ENCODE assay signal across 8 mouse cellular contexts in the genomic region with DNA sequence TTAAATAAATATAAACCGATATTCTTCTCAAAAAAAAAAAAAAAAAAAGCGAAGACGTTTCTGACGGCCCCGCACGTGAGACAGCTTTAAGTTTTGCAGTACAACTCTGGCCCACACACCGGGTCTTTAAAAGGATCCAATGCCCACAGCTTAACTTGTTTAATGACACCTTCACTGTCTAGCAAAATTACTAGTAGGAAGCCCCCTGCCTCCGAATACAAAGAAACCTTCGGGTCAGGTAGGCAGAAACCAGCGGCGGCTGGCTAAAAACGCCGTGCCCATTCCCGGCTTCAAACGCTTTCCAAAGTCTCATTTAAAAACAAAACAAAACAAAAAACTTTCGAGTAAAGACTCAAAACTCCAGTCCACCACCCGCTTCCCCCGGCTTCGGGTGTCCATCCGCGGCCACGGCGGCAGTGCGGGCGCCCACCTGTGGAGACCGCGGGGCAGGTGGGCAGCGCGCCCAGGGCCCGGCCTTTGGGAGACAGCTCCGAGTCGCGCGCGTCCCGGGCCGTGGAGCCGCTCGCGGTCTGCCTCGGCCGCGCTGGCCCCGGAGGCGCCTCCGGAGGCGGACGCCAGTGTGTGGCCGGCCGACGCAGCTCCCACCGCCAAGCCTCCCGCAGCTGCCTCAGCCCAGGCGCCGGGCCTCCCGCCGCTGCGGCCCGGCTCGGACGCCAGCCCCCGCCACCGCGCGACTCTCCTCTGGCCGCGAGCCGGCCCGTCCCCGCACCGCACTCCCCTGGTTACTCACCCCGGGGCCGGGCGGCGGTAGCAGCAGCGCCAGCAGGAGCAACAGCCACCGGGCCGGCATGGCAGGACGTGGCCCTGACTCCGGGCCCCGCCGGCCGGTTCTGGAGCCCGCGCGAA. TPM values are rescaled to one million over a fixed set of nuclear protein-coding genes. Genes with fewer than 3 reads are reported as not detected.
DNase-seq lines count a peak whose midpoint lies in the region; ATAC-seq and TF ChIP-seq lines count a peak whose summit lies in the region.

No protein-coding gene starts in this region.

- H3K9ac ChIP-seq in heart, embryonic 15.5 days, result peak overlapping the region; percentile 90
- peak overlapping the region; percentile 91 for H3K9ac ChIP-seq in midbrain, embryonic 13.5 days (replicated peaks)

- no peaks in the 10 kb centered on the region for H3K9me3 ChIP-seq in heart, embryonic 15.5 days (replicated peaks)
- H3K9me3 ChIP-seq in limb, embryonic 10.5 days (replicated peaks), result no peaks in the 10 kb centered on the region
- H3K9me3 ChIP-seq in midbrain, embryonic 13.5 days, result no peaks in the 10 kb centered on the region

- no peaks in the 10 kb centered on the region for H3K27me3 ChIP-seq in cerebellum, adult 2 months (ENCODE audit: control insufficient read depth, insufficient read depth, low read length)
- no peaks in the 10 kb centered on the region for H3K27me3 ChIP-seq in C2C12 (ENCODE audit: control insufficient read depth, insufficient read depth, insufficient read length)
- H3K27me3 ChIP-seq in heart, embryonic 15.5 days, result no peaks in the 10 kb centered on the region
- no peaks in the 10 kb centered on the region for H3K27me3 ChIP-seq in limb, embryonic 10.5 days (ENCODE audit: low read depth, poor library complexity, severe bottlenecking)
- no peaks in the 10 kb centered on the region for H3K27me3 ChIP-seq in midbrain, embryonic 13.5 days

- no peak for DNase-seq in cerebellum, adult 2 months
- no peak for DNase-seq in cerebellum, adult 11 months
- DNase-seq in limb, embryonic 10.5 days (ENCODE audit: low spot score), result no peak
- no peak for DNase-seq in frontal cortex, adult 2 months (ENCODE audit: extremely low spot score in 1 of 2, low spot score in 1 of 2)

- peaks cover 53% of the 10 kb centered on the region for H3K79me2 ChIP-seq in C2C12 (ENCODE audit: control insufficient read depth, insufficient read depth)

- no peak for TF ChIP-seq POLR2A in cerebellum, adult 2 months (IDR thresholded peaks at IDR 0.05; ENCODE audit: borderline replicate concordance, insufficient read depth, low read length)
- TF ChIP-seq POLR2A in cortical plate, adult 2 months (IDR thresholded peaks at IDR 0.05; ENCODE audit: extremely low read depth, insufficient read depth, low read length), result no peak

- no peak for TF ChIP-seq CTCF in cerebellum, adult 2 months (IDR thresholded peaks at IDR 0.05; ENCODE audit: borderline replicate concordance, insufficient read depth, low read depth, low read length)
- peak; percentile 5 for TF ChIP-seq CTCF in C2C12 (IDR thresholded peaks at IDR 0.05; ENCODE audit: control insufficient read depth, insufficient read depth, insufficient read length)
- TF ChIP-seq CTCF in cortical plate, adult 2 months (IDR thresholded peaks at IDR 0.05; ENCODE audit: extremely low read depth, insufficient read depth, low read length), result no peak

- H3ac ChIP-seq in C2C12 (ENCODE audit: control insufficient read depth, insufficient read length, low read depth), result peak overlapping the region; percentile 90

- no peaks in the 10 kb centered on the region for H3K4me1 ChIP-seq in cerebellum, adult 2 months (ENCODE audit: control insufficient read depth, insufficient read depth, low read length)
- no peaks in the 10 kb centered on the region; the same call in 1 of the 2 replicates for H3K4me1 ChIP-seq in cortical plate, adult 2 months (ENCODE audit: control insufficient read depth, insufficient read depth, low read length)
- peaks cover 12% of the 10 kb centered on the region for H3K4me1 ChIP-seq in heart, embryonic 15.5 days (replicated peaks)
- peaks cover 23% of the 10 kb centered on the region for H3K4me1 ChIP-seq in limb, embryonic 10.5 days
- peaks cover 16% of the 10 kb centered on the region for H3K4me1 ChIP-seq in midbrain, embryonic 13.5 days (replicated peaks)

- peak overlapping the region; percentile 87 for H3K4me2 ChIP-seq in heart, embryonic 15.5 days
- H3K4me2 ChIP-seq in midbrain, embryonic 13.5 days (replicated peaks), result peak overlapping the region; percentile 86

- no peak overlapping the region for H3K27ac ChIP-seq in cerebellum, adult 2 months (ENCODE audit: insufficient read depth, low read length)
- H3K27ac ChIP-seq in cortical plate, adult 2 months (ENCODE audit: insufficient read depth, low read length), result 0 out of 2 replicates have a peak overlapping the region, but pooled peaks have one; percentile 17
- H3K27ac ChIP-seq in heart, embryonic 15.5 days, result peak overlapping the region; percentile 92
- H3K27ac ChIP-seq in limb, embryonic 10.5 days, result peak overlapping the region; percentile 90
- H3K27ac ChIP-seq in midbrain, embryonic 13.5 days, result peak overlapping the region; percentile 77

- H3K79me3 ChIP-seq in C2C12 (ENCODE audit: low read depth), result peaks cover 41% of the 10 kb centered on the region

- ATAC-seq in heart, embryonic 15.5 days (replicated peaks; ENCODE audit: insufficient number of reproducible peaks, insufficient read depth, low FRiP score, low read depth), result peak; percentile 84
- peak; percentile 92 for ATAC-seq in midbrain, embryonic 13.5 days

- WGBS in cerebellum, adult 2 months, result under 1% methylated on average over 85 of the region's 86 CpGs
- WGBS in heart, embryonic 15.5 days, result under 1% methylated on average over 84 of the region's 86 CpGs
- WGBS in limb, embryonic 10.5 days, result under 1% methylated on average over 86 of the region's 86 CpGs
- WGBS in midbrain, embryonic 13.5 days, result under 1% methylated on average over 83 of the region's 86 CpGs

- peak overlapping the region; percentile 56 for H3K4me3 ChIP-seq in cerebellum, adult 2 months (replicated peaks; ENCODE audit: insufficient read depth, low read depth, low read length)
- H3K4me3 ChIP-seq in C2C12 (ENCODE audit: insufficient read depth, poor library complexity, severe bottlenecking), result peak overlapping the region; percentile 68
- H3K4me3 ChIP-seq in cortical plate, adult 2 months (ENCODE audit: insufficient read depth, low read length), result peak overlapping the region; percentile 47
- peak overlapping the region; percentile 98 for H3K4me3 ChIP-seq in heart, embryonic 15.5 days
- H3K4me3 ChIP-seq in limb, embryonic 10.5 days, result peak overlapping the region; percentile 95
- peak overlapping the region; percentile 89 for H3K4me3 ChIP-seq in midbrain, embryonic 13.5 days (replicated peaks)

- H3K36me3 ChIP-seq in C2C12 (ENCODE audit: control insufficient read depth, insufficient read depth), result no peaks in the 10 kb centered on the region
- no peaks in the 10 kb centered on the region for H3K36me3 ChIP-seq in heart, embryonic 15.5 days
- no peaks in the 10 kb centered on the region for H3K36me3 ChIP-seq in limb, embryonic 10.5 days
- no peaks in the 10 kb centered on the region for H3K36me3 ChIP-seq in midbrain, embryonic 13.5 days

TF ChIP-seq in C2C12, 6 proteins besides CTCF, POLR2A, EP300 and RAD21:
- TF ChIP-seq MYOG (IDR thresholded peaks at IDR 0.05; ENCODE audit: control insufficient read depth, extremely low read depth, insufficient read length) (no peak), CEBPB (IDR thresholded peaks at IDR 0.05; ENCODE audit: low read depth) (no peak), FOSL1 (IDR thresholded peaks at IDR 0.05; ENCODE audit: insufficient read depth, low read length, poor library complexity, severe bottlenecking) (no peak), MYOD1 (IDR thresholded peaks at IDR 0.05; ENCODE audit: control insufficient read depth, insufficient read length, low read depth) (no peak)

RNA-seq across cellular contexts. Expression of a gene that starts 0.6 kb away (rescaled TPM):
- 7.6 and 8.6 TPM in 2 replicates for polyA plus RNA-seq in cerebellum, adult 2 months (2012; rRNA removed)
- polyA plus RNA-seq in C2C12 (2012; fragmentation: generic; extraction: Trizol), result 6.0 TPM
- 6.2 and 6.5 TPM in 2 replicates for polyA plus RNA-seq in cortical plate, adult 2 months (2012; rRNA removed)
- polyA plus RNA-seq in heart, embryonic 15.5 days (2015; fragmentation: Nextera tagmentation; extraction: Ambion mirVana), result 3.8 and 5.2 TPM in 2 replicates
- polyA plus RNA-seq in limb, embryonic 10.5 days (2016; fragmentation: Nextera tagmentation; extraction: Ambion mirVana), result 7.4 and 8.2 TPM in 2 replicates
- 6.5 and 6.7 TPM in 2 replicates for polyA plus RNA-seq in midbrain, embryonic 13.5 days (2015; fragmentation: Nextera tagmentation; extraction: Ambion mirVana)
- polyA plus RNA-seq in frontal cortex, adult 2 months (2012; rRNA removed), result 7.2 and 7.7 TPM in 2 replicates

Comparison
In these comparisons a context has a peak if more than half of its experiments do, and no peak if none do; other contexts are left out.
1. H3K4me3 ChIP-seq: peak in every context shown above with its lines; median percentile 98 in heart, embryonic 15.5 days; 95 in limb, embryonic 10.5 days; 89 in midbrain, embryonic 13.5 days; 68 in C2C12; 56 in cerebellum, adult 2 months; 47 in cortical plate, adult 2 months.